Comparison of ENCODE assay signal across 7 mouse cellular contexts in the genomic region with DNA sequence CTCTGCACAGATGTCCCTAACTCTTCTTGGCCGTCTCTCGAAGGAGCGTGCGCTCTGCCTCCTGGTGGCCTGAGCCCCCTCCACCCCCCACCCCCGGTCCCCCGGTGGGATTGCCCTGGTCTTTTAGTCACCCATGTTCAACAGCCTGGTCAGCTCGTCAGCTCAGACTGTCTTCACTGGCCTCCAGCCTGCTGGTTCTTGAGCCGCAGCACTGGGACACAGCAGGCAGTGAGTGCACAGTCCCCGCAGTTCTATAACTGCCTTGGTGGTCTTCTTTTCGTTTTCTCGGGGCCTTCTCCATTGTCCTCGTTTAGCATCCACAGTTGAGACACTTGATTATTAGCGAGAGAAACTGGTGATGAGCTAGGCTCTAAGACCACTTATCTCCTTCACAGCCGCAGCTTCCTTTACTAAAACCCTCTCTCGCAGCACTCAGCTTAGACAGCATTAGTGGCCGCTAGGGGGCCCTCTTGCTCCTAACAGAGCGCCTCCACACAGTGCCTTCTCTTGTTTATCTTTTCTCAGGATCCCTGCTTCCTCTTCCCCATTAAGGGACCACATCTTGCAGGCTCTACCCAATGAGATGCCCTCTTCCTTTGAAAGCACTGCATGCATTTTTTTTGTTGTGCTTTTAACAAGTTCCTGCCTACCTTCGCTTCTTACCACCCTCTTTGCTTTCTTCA. TPM values are rescaled to one million over a fixed set of nuclear protein-coding genes. Genes with fewer than 3 reads are reported as not detected.
DNase-seq lines count a peak whose midpoint lies in the region; ATAC-seq lines count a peak whose summit lies in the region.

No protein-coding gene starts in this region.

- no peak overlapping the region for H3K27ac ChIP-seq in intestine, embryonic 15.5 days
- no peak overlapping the region for H3K27ac ChIP-seq in limb, embryonic 11.5 days (replicated peaks; ENCODE audit: low read depth, low read length)
- no peak overlapping the region for H3K27ac ChIP-seq in midbrain, embryonic 15.5 days

- WGBS in intestine, embryonic 15.5 days: 34% methylated on average over 18 of the region's 18 CpGs
- WGBS in limb, embryonic 11.5 days: 37% methylated on average over 18 of the region's 18 CpGs
- WGBS in midbrain, embryonic 15.5 days: 26% methylated on average over 18 of the region's 18 CpGs

- H3K4me3 ChIP-seq in intestine, embryonic 15.5 days (replicated peaks): no peak overlapping the region
- H3K4me3 ChIP-seq in limb, embryonic 11.5 days (ENCODE audit: low read depth, low read length): no peak overlapping the region
- no peak overlapping the region for H3K4me3 ChIP-seq in midbrain, embryonic 15.5 days

- H3K4me2 ChIP-seq in intestine, embryonic 15.5 days (replicated peaks): no peak overlapping the region
- H3K4me2 ChIP-seq in limb, embryonic 11.5 days (ENCODE audit: low read depth, severe bottlenecking): no peak overlapping the region
- H3K4me2 ChIP-seq in midbrain, embryonic 15.5 days: no peak overlapping the region

- H3K27me3 ChIP-seq in intestine, embryonic 15.5 days (replicated peaks): no peaks in the 10 kb centered on the region
- H3K27me3 ChIP-seq in limb, embryonic 11.5 days (ENCODE audit: control insufficient read depth, insufficient read depth, low read length): no peaks in the 10 kb centered on the region
- no peaks in the 10 kb centered on the region for H3K27me3 ChIP-seq in midbrain, embryonic 15.5 days (replicated peaks)

- H3K9me3 ChIP-seq in intestine, embryonic 15.5 days: no peaks in the 10 kb centered on the region
- no peaks in the 10 kb centered on the region for H3K9me3 ChIP-seq in limb, embryonic 11.5 days (ENCODE audit: control insufficient read depth, low read length)
- no peaks in the 10 kb centered on the region for H3K9me3 ChIP-seq in midbrain, embryonic 15.5 days

- peak; percentile 82 for ATAC-seq in intestine, embryonic 15.5 days
- ATAC-seq in limb, embryonic 11.5 days (ENCODE audit: insufficient number of reproducible peaks, low FRiP score, low TSS enrichment, low read depth): peak; percentile 75; the same call in 1 of the 2 replicates
- peak; percentile 73; the same call in 1 of the 2 replicates for ATAC-seq in midbrain, embryonic 15.5 days (replicated peaks)

- no peaks in the 10 kb centered on the region for H3K36me3 ChIP-seq in intestine, embryonic 15.5 days
- H3K36me3 ChIP-seq in limb, embryonic 11.5 days (ENCODE audit: control insufficient read depth, insufficient read depth, low read length): no peaks in the 10 kb centered on the region
- no peaks in the 10 kb centered on the region for H3K36me3 ChIP-seq in midbrain, embryonic 15.5 days (replicated peaks)

- H3K9ac ChIP-seq in intestine, embryonic 15.5 days: no peak overlapping the region
- no peak overlapping the region for H3K9ac ChIP-seq in limb, embryonic 11.5 days (ENCODE audit: low read length)
- H3K9ac ChIP-seq in midbrain, embryonic 15.5 days: no peak overlapping the region

- peak; percentile 70 for DNase-seq in adrenal gland, adult 2 months
- peak; percentile 80 for DNase-seq in embryo, embryonic 10 days (ENCODE audit: low spot score)
- DNase-seq in gastrocnemius, postnatal 4 days (ENCODE audit: low spot score in 2 of 2): peak; percentile 64 to 84
- DNase-seq in limb, embryonic 11.5 days (ENCODE audit: low spot score): peak; percentile 84
- peak; percentile 19 to 54 for DNase-seq in spleen, postnatal 14 days (ENCODE audit: low spot score in 2 of 2)

- H3K4me1 ChIP-seq in intestine, embryonic 15.5 days (replicated peaks): peaks cover 5% of the 10 kb centered on the region; the same call in 1 of the 2 replicates
- H3K4me1 ChIP-seq in limb, embryonic 11.5 days (ENCODE audit: control insufficient read depth, insufficient read depth, low read length): 0 out of 2 replicates have a peak, but pooled peaks cover 5% of the 10 kb centered on the region
- H3K4me1 ChIP-seq in midbrain, embryonic 15.5 days: peaks cover 22% of the 10 kb centered on the region

RNA-seq across cellular contexts. Expression of gene Tsc22d1, which starts 52.0 kb away (rescaled TPM):
- 1,000 to 10,000 TPM in 1 of 2 experiments, 100 to 1,000 TPM in 1; 906 to 1,621 TPM for total RNA-seq in adrenal gland, adult 2 months (2021)
- 665 and 693 TPM in 2 replicates for polyA plus RNA-seq in adrenal gland, adult 2 months (2012; rRNA removed)
- total RNA-seq in gastrocnemius, postnatal 4 days (2021): 100 to 1,000 TPM; 244 to 259 TPM
- polyA plus RNA-seq in intestine, embryonic 15.5 days (2015; fragmentation: Nextera tagmentation; extraction: Ambion mirVana): 386 and 396 TPM in 2 replicates
- polyA plus RNA-seq in limb, embryonic 11.5 days (2014; fragmentation: Nextera tagmentation; extraction: Ambion mirVana): 511 and 527 TPM in 2 replicates
- polyA plus RNA-seq in midbrain, embryonic 15.5 days (2015; fragmentation: Nextera tagmentation; extraction: Ambion mirVana): 792 and 811 TPM in 2 replicates
